Mouse (Mus musculus) gastrocnemius, postnatal 4 days (tissue): ENCODE data around the gene Gm5795. TPM values are rescaled to one million over a fixed set of nuclear protein-coding genes. Genes with fewer than 3 reads are reported as not detected.
"Not testable (repeated sequence)": the region's sequence is repeated elsewhere in the genome, so short reads cannot be mapped to it uniquely, and the experiment has no call there.

Source experiments
- DNase-seq, 2 experiments: peaks; one replicate each; pipeline ENCODE4 v3.0.0; 2021 to 2022; ENCODE audit warnings: low spot score in 2 of 2, mixed read lengths in 2 of 2
- long read RNA-seq, 2 experiments: library from polyadenylated mRNA; stranded (forward); transcript quantifications; one replicate each; pipeline ENCODE4 v2.0.0; 2021
- total RNA-seq, 2 experiments: library from RNA; stranded (reverse); gene quantifications; 2 replicates each; pipeline ENCODE4 v1.2.3; 2021

Gene Gm5795
- not detected for total RNA-seq
- long read RNA-seq, experiment 1, result 0 reads
- long read RNA-seq, experiment 2, result 0 reads

- DNase-seq, result not testable (repeated sequence)
Measured at GRCm38 (mm10) chr14:3187955-3188354, at the start of gene Gm5795. Gene Gm5795, plus strand, starts transcription at chr14:3188255.

- DNase-seq, result peak in 1 of 2 experiments; percentile 13
Measured at GRCm38 (mm10) chr14:3208272-3209152, 20.5 kb downstream of the Gm5795 start, which contains the start of gene D830030K20Rik. Gene D830030K20Rik, plus strand, starts transcription at chr14:3208488.

- not testable (repeated sequence) for DNase-seq
Measured at GRCm38 (mm10) chr14:3209367-3209766, 21.3 kb downstream of the Gm5795 start.

Other genes starting within 250 kb of the Gm5795 start
- not detected for gene Gm2888, start 158.3 kb upstream of the Gm5795 start, total RNA-seq
- gene Gm2897, start 139.0 kb upstream of the Gm5795 start, total RNA-seq, result under 1 TPM; 0.39 to 0.47 TPM
- gene Gm10340, start 54.3 kb upstream of the Gm5795 start, total RNA-seq, result not detected
- 1 to 10 TPM; 1.9 to 2.0 TPM for gene D830030K20Rik, start 20.2 kb downstream of the Gm5795 start, total RNA-seq
- gene Gm2956, start 144.4 kb downstream of the Gm5795 start, total RNA-seq, result not detected
- gene Gm10413, start 206.8 kb downstream of the Gm5795 start, total RNA-seq, result not detected
- 1 to 10 TPM; 1.2 to 1.4 TPM for gene Gm10409, start 224.4 kb downstream of the Gm5795 start, total RNA-seq
- not detected for gene Gm3005, start 239.8 kb downstream of the Gm5795 start, total RNA-seq